Mouse (Mus musculus) MEL (cell line): Measurements from ENCODE around the gene Cwc22.

Experiments
- CTCF ChIP-seq, 3 experiments: IDR thresholded peaks in 2 of 3; conservative IDR thresholded peaks in 1 of 3; 2 replicates each; pipeline ENCODE4 v1.5.1; 2011 to 2012; ENCODE audit warnings: low read length in 3 of 3, low read depth in 2 of 3, mild to moderate bottlenecking in 2 of 3, improper control_type of control experiment in 1 of 3, inconsistent platforms in 1 of 3, mixed read lengths in 1 of 3, moderate library complexity in 1 of 3; ENCODE audit not compliant: control insufficient read depth in 1 of 3, insufficient read depth in 1 of 3, poor library complexity in 1 of 3, severe bottlenecking in 1 of 3
- MAZ ChIP-seq: IDR thresholded peaks from 2 replicates; pipeline ENCODE4 v1.6.1; 2012; ENCODE audit warnings: low read depth, mild to moderate bottlenecking, inconsistent platforms, low read length, improper control_type of control experiment

GRCm38 (mm10) chr2:77923182-77923581, 23.0 kb downstream of the Cwc22 start:
- TF ChIP-seq MAZ (no peak), CTCF (IDR thresholded peaks at IDR 0.05 in 2 of 3, conservative IDR thresholded peaks at IDR 0.05 in 1 of 3; ENCODE audit: control insufficient read depth in 1 of 3, insufficient read depth in 1 of 3, low read depth in 2 of 3, low read length in 3 of 3, poor library complexity in 1 of 3, severe bottlenecking in 1 of 3) (no peak)
